ENCODE assay signal across 10 mouse cellular contexts in genomic region chr5:121189182-121189581, GRCm38 (mm10). TPM values are rescaled to one million over a fixed set of nuclear protein-coding genes. Genes with fewer than 3 reads are reported as not detected.
DNase-seq lines count a peak whose midpoint lies in the region; ATAC-seq lines count a peak whose summit lies in the region.
"Had no signal": no experiment of that assay in that cellular context is flagged by ENCODE, and none has a peak within 500 bp of the region (broad histone marks: within the 10 kb centered on the region; RNA-seq: fewer than 3 reads in every experiment).

No protein-coding gene starts in this region.

- no peaks in the 10 kb centered on the region for H3K36me3 ChIP-seq in forebrain, embryonic 14.5 days (ENCODE audit: control insufficient read depth, insufficient read depth, low read length)
- H3K36me3 ChIP-seq in forebrain, embryonic 10.5 days (replicated peaks) = peaks cover 3% of the 10 kb centered on the region; the same call in 1 of the 2 replicates
- H3K36me3 ChIP-seq in lung, embryonic 15.5 days = 0 out of 2 replicates have a peak, but pooled peaks cover 3% of the 10 kb centered on the region
- no peaks in the 10 kb centered on the region for H3K36me3 ChIP-seq in midbrain, embryonic 15.5 days (replicated peaks)

- no peaks in the 10 kb centered on the region for H3K27me3 ChIP-seq in forebrain, embryonic 14.5 days (replicated peaks; ENCODE audit: control insufficient read depth, insufficient read depth, low read length)
- no peaks in the 10 kb centered on the region for H3K27me3 ChIP-seq in forebrain, embryonic 10.5 days (ENCODE audit: poor library complexity, severe bottlenecking)
- no peaks in the 10 kb centered on the region for H3K27me3 ChIP-seq in lung, embryonic 15.5 days
- no peaks in the 10 kb centered on the region for H3K27me3 ChIP-seq in midbrain, embryonic 15.5 days (replicated peaks)

- no peak overlapping the region for H3K4me2 ChIP-seq in forebrain, embryonic 14.5 days (ENCODE audit: low read length)
- H3K4me2 ChIP-seq in lung, embryonic 15.5 days = peak overlapping the region; percentile 4; the same call in 1 of the 2 replicates
- peak overlapping the region; percentile 12 for H3K4me2 ChIP-seq in midbrain, embryonic 15.5 days

- H3K4me3 ChIP-seq in forebrain, embryonic 14.5 days (ENCODE audit: low read depth, low read length) = no peak overlapping the region
- H3K4me3 ChIP-seq in forebrain, embryonic 10.5 days = no peak overlapping the region; the same call in 1 of the 2 replicates
- H3K4me3 ChIP-seq in lung, embryonic 15.5 days = no peak overlapping the region
- no peak overlapping the region for H3K4me3 ChIP-seq in midbrain, embryonic 15.5 days

- peak overlapping the region; percentile 21; the same call in 1 of the 2 replicates for H3K9ac ChIP-seq in forebrain, embryonic 14.5 days (ENCODE audit: low read length)
- H3K9ac ChIP-seq in lung, embryonic 15.5 days = no peak overlapping the region
- no peak overlapping the region for H3K9ac ChIP-seq in midbrain, embryonic 15.5 days

- no peak overlapping the region for H3K27ac ChIP-seq in forebrain, embryonic 14.5 days (ENCODE audit: low read depth, low read length)
- no peak overlapping the region for H3K27ac ChIP-seq in forebrain, embryonic 10.5 days
- H3K27ac ChIP-seq in lung, embryonic 15.5 days = no peak overlapping the region
- H3K27ac ChIP-seq in midbrain, embryonic 15.5 days = no peak overlapping the region

- WGBS in forebrain, embryonic 14.5 days = 85% methylated on average over 9 of the region's 9 CpGs
- 86% methylated on average over 9 of the region's 9 CpGs for WGBS in forebrain, embryonic 10.5 days
- 63% methylated on average over 9 of the region's 9 CpGs for WGBS in lung, embryonic 15.5 days
- 71% methylated on average over 9 of the region's 9 CpGs for WGBS in midbrain, embryonic 15.5 days

- no peak for ATAC-seq in forebrain, embryonic 14.5 days
- ATAC-seq in lung, embryonic 15.5 days (ENCODE audit: borderline replicate concordance, extremely low read depth, low FRiP score, low TSS enrichment) = no peak
- no peak for ATAC-seq in midbrain, embryonic 15.5 days (replicated peaks)
- no peak for ATAC-seq in megakaryocyte-erythroid progenitor cell, adult 5-6 weeks (replicated peaks; ENCODE audit: low FRiP score, low TSS enrichment, poor library complexity, severe bottlenecking)

- no peak for DNase-seq in forebrain, embryonic 14.5 days (ENCODE audit: low spot score)
- DNase-seq in forebrain, embryonic 10.5 days (ENCODE audit: extremely low spot score, low spot score) = no peak
- DNase-seq in lung, postnatal 4 days = no peak
- DNase-seq in gonadal fat pad, adult 2 months (ENCODE audit: low read depth) = peak; percentile 40
- no peak for DNase-seq in adipocyte (ENCODE audit: low spot score)
- DNase-seq: B cell, adult 2 months; cerebellum, postnatal 25 days had no signal

- no peaks in the 10 kb centered on the region for H3K9me3 ChIP-seq in forebrain, embryonic 14.5 days (replicated peaks; ENCODE audit: control insufficient read depth, low read length)
- H3K9me3 ChIP-seq in forebrain, embryonic 10.5 days = no peaks in the 10 kb centered on the region
- no peaks in the 10 kb centered on the region for H3K9me3 ChIP-seq in lung, embryonic 15.5 days
- no peaks in the 10 kb centered on the region for H3K9me3 ChIP-seq in midbrain, embryonic 15.5 days

- H3K4me1 ChIP-seq in forebrain, embryonic 14.5 days (ENCODE audit: control insufficient read depth, insufficient read depth, low read length) = peaks cover 15% of the 10 kb centered on the region
- peaks cover 61% of the 10 kb centered on the region for H3K4me1 ChIP-seq in forebrain, embryonic 10.5 days
- H3K4me1 ChIP-seq in lung, embryonic 15.5 days = peaks cover 34% of the 10 kb centered on the region
- H3K4me1 ChIP-seq in midbrain, embryonic 15.5 days = peaks cover 63% of the 10 kb centered on the region

RNA-seq across cellular contexts. Expression of gene Ptpn11, which starts 2.0 kb away (rescaled TPM):
- 32.1 and 33.8 TPM in 2 replicates for polyA plus RNA-seq in forebrain, embryonic 14.5 days (2014; fragmentation: Nextera tagmentation; extraction: Ambion mirVana)
- polyA plus RNA-seq in forebrain, embryonic 10.5 days (2016; fragmentation: Nextera tagmentation; extraction: Ambion mirVana) = 25.1 TPM in 2 replicates
- 20.8 and 21.3 TPM in 2 replicates for polyA plus RNA-seq in lung, embryonic 15.5 days (2015; fragmentation: Nextera tagmentation; extraction: Ambion mirVana)
- polyA plus RNA-seq in gonadal fat pad, adult 2 months (2012; rRNA removed) = 57.6 and 60.3 TPM in 2 replicates
- polyA plus RNA-seq in midbrain, embryonic 15.5 days (2015; fragmentation: Nextera tagmentation; extraction: Ambion mirVana) = 23.7 and 24.7 TPM in 2 replicates
- total RNA-seq in megakaryocyte-erythroid progenitor cell, adult 5-6 weeks (2014; fragmentation: Nextera tagmentation) = 38.2 and 44.4 TPM in 2 replicates
- total RNA-seq in megakaryocyte-erythroid progenitor cell, adult 5-6 weeks (2017) = 44.2 and 48.6 TPM in 2 replicates

RNA-seq across cellular contexts. Expression of gene Rpl6, which starts 15.1 kb away (rescaled TPM):
- 455 and 505 TPM in 2 replicates for polyA plus RNA-seq in forebrain, embryonic 14.5 days (2014; fragmentation: Nextera tagmentation; extraction: Ambion mirVana)
- polyA plus RNA-seq in forebrain, embryonic 10.5 days (2016; fragmentation: Nextera tagmentation; extraction: Ambion mirVana) = 659 and 678 TPM in 2 replicates
- 563 and 602 TPM in 2 replicates for polyA plus RNA-seq in lung, embryonic 15.5 days (2015; fragmentation: Nextera tagmentation; extraction: Ambion mirVana)
- polyA plus RNA-seq in gonadal fat pad, adult 2 months (2012; rRNA removed) = 380 and 391 TPM in 2 replicates
- 336 and 343 TPM in 2 replicates for polyA plus RNA-seq in midbrain, embryonic 15.5 days (2015; fragmentation: Nextera tagmentation; extraction: Ambion mirVana)
- total RNA-seq in megakaryocyte-erythroid progenitor cell, adult 5-6 weeks (2014; fragmentation: Nextera tagmentation) = 2,340 and 2,677 TPM in 2 replicates
- total RNA-seq in megakaryocyte-erythroid progenitor cell, adult 5-6 weeks (2017) = 1,622 and 1,735 TPM in 2 replicates

RNA-seq across cellular contexts. Expression of gene Hectd4, which starts 30.8 kb away (rescaled TPM):
- 15.8 and 22.0 TPM in 2 replicates for polyA plus RNA-seq in forebrain, embryonic 14.5 days (2014; fragmentation: Nextera tagmentation; extraction: Ambion mirVana)
- polyA plus RNA-seq in forebrain, embryonic 10.5 days (2016; fragmentation: Nextera tagmentation; extraction: Ambion mirVana) = 3.5 and 5.1 TPM in 2 replicates
- polyA plus RNA-seq in lung, embryonic 15.5 days (2015; fragmentation: Nextera tagmentation; extraction: Ambion mirVana) = 4.4 and 4.7 TPM in 2 replicates
- 13.0 and 15.6 TPM in 2 replicates for polyA plus RNA-seq in gonadal fat pad, adult 2 months (2012; rRNA removed)
- polyA plus RNA-seq in midbrain, embryonic 15.5 days (2015; fragmentation: Nextera tagmentation; extraction: Ambion mirVana) = 26.5 and 27.5 TPM in 2 replicates
- 53.9 and 71.9 TPM in 2 replicates for total RNA-seq in megakaryocyte-erythroid progenitor cell, adult 5-6 weeks (2014; fragmentation: Nextera tagmentation)
- total RNA-seq in megakaryocyte-erythroid progenitor cell, adult 5-6 weeks (2017) = 10.1 and 25.7 TPM in 2 replicates
